Mouse (Mus musculus) subcutaneous adipose tissue, adult 2 months (tissue): ENCODE data around the gene Fgfr4. TPM values are rescaled to one million over a fixed set of nuclear protein-coding genes. Genes with fewer than 3 reads are reported as not detected.

ENCODE experiments used
- polyA plus RNA-seq: library from polyadenylated mRNA; depleted of rRNA; stranded (reverse); fragments of >200 nt; gene quantifications from 2 replicates; pipeline ENCODE4 v1.2.3, GENCODE M21; 2012; ENCODE audit warnings: low replicate concordance; rRNA removed

Fgfr4 gene
- polyA plus RNA-seq: 0.33 and 1.7 TPM in 2 replicates

GRCm38 (mm10) chr13:55152621-55153415 is at the start of gene Fgfr4:
TSS of gene Fgfr4 (plus strand) at chr13:55152640.

GRCm38 (mm10) chr13:55105045-55105952 is 47.1 kb upstream of the Fgfr4 start, which contains the start of gene Zfp346:
TSS of gene Zfp346 (plus strand) at chr13:55105311.

GRCm38 (mm10) chr13:55133448-55133847 is 19.0 kb upstream of the Fgfr4 start, which contains the start of gene Gm17617:
TSS of gene Gm17617 (minus strand) at chr13:55133548.

GRCm38 (mm10) chr13:55209649-55210192 is 57.3 kb downstream of the Fgfr4 start, which contains the start of gene Nsd1:
TSS of gene Nsd1 (plus strand) at chr13:55209782.

Other genes with a start within 250 kb of the Fgfr4 start
- gene Unc5a, start 203.2 kb upstream of the Fgfr4 start, polyA plus RNA-seq: 21.4 and 28.6 TPM in 2 replicates
- gene Hk3, start 131.3 kb upstream of the Fgfr4 start, polyA plus RNA-seq: 4.7 and 6.6 TPM in 2 replicates
- 8.8 and 9.9 TPM in 2 replicates for gene Uimc1, start 52.3 kb upstream of the Fgfr4 start, polyA plus RNA-seq
- 16.3 and 30.8 TPM in 2 replicates for gene Zfp346, start 47.3 kb upstream of the Fgfr4 start, polyA plus RNA-seq
- not detected in 2 replicates for gene Gm17617, start 19.1 kb upstream of the Fgfr4 start, polyA plus RNA-seq
- gene Nsd1, start 57.1 kb downstream of the Fgfr4 start, polyA plus RNA-seq: 23.8 and 30.1 TPM in 2 replicates
- 264 and 298 TPM in 2 replicates for gene Prelid1, start 167.9 kb downstream of the Fgfr4 start, polyA plus RNA-seq
- 66.9 and 86.0 TPM in 2 replicates for gene Rab24, start 169.3 kb downstream of the Fgfr4 start, polyA plus RNA-seq
- 1.4 and 7.1 TPM in 2 replicates for gene Mxd3, start 177.2 kb downstream of the Fgfr4 start, polyA plus RNA-seq
- 148 and 154 TPM in 2 replicates for gene Lman2, start 210.1 kb downstream of the Fgfr4 start, polyA plus RNA-seq
- 3.7 and 5.4 TPM in 2 replicates for gene Rgs14, start 217.1 kb downstream of the Fgfr4 start, polyA plus RNA-seq
- gene Slc34a1, start 245.5 kb downstream of the Fgfr4 start, polyA plus RNA-seq: 0.05 TPM in 1 of 2 replicates, not detected in the other